Mouse (Mus musculus): Measurements from ENCODE around the gene Nudt1.
A peak's percentile ranks its signal among the peaks of the same experiment; 100 is the strongest.

Nudt1 gene

GRCm38 (mm10) chr5:140321042-140321755 is at the start of gene Nudt1, which contains the start of gene Mad1l1:
Nudt1 (plus strand) TSS chr5:140321656.
Mad1l1 (minus strand) TSS chr5:140321552.
- peak; percentile 88 for DNase-seq

DNA sequence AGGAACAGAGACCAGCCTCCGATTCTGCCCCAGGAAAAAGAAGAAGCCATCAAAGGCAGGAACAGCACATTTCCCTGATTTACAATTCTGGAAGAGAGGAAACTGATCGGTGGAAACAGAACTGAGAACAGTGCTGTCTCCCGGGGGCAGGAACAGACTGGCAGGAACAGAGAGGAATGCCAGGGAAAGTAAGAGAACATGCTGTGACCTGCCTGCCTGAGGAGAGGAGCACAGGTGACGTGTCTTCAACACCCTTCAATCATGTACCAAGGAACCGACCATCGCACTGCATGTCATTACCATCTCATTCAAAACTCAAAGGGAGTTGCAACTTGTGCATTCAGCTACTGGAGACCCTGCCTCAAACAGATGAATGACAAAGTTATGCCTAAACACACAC is 44.7 kb upstream of the Nudt1 start:
- DNase-seq = no peak

GRCm38 (mm10) chr5:140280205-140280604 is 41.3 kb upstream of the Nudt1 start:
- no peak for DNase-seq

DNA sequence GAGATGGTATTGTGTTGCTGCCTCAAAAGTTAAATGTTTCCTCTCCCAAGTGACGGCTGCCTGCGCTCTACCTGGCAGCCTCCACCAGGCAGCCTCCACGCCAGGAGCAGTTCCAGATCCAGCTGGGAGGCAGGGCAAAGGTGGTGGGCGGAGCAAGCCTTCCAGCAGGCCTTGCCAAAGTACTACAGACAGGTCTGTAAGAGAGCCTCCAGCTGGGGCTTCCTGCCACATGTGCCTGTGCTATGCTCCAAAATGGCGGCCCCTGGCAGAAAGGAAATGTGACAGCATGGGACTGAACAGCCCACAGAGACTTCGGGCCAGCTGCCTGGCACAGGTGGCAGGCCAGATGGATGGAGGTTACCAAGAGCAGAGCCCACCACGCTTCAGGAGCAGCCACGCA is 39.1 kb upstream of the Nudt1 start:
- DNase-seq = no peak

- DNase-seq = no peak
These were observed 38.6 kb upstream of the Nudt1 start for GRCm38 (mm10) chr5:140282900-140283299.

DNA sequence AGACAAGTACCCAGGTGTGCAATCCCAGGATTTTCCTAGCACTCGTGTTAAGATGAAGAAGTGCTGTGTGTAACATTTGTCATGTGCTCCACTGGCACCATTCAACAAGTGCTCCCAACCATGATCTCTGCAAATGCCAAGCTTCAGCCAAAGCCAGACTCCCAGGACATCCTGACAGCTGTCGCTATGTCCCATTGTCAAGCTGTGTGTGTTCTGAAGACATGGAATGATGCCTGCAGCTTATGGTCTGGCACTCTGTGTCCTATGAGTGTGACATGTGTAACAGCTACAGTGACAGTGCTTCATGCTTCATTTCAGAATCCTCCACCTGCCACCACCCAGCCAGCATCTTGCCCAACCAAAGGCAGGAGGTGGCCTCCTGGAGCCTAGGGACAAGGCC is 37.4 kb upstream of the Nudt1 start:
- DNase-seq = no peak

GRCm38 (mm10) chr5:140284761-140285160 is 36.7 kb upstream of the Nudt1 start:
- no peak for DNase-seq

DNA sequence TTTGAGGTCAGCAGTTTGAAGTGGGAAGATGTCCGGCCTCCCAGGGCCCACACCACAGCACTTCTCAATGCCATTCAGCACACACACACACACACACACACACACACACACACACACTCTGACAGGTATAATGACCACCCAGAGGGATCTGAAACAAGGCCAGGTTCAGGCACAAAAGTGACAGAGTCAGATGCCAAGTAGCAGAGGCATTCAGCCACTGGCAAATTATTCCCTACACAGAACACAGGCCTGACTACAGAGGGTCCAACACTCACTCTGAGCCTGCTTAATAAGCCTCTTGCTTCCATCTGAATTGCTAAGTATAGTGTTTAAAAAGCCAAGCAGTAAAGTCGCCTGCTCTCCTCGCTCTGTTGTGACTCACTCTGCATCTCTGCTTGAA is 33.2 kb upstream of the Nudt1 start:
- no peak for DNase-seq

DNA sequence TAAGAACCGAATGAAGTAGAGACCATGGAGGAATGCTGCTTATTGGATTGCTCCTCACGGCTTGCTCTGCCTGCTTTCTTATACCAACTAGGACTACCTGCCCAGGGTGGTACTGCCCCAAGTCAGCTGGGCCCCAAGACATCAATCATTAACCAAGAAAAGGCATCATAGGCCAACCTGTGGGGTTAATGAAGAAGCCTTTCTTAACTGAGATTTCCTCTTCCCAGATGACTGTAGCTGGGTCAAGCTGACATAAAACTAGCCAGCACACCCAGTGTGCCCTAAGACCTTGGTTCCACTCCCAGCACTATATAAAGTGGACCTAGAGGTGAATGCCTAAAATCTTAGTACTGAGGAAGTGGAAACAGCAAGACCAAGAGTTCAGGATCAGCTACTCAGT is 32.3 kb upstream of the Nudt1 start:
- no peak for DNase-seq

DNA sequence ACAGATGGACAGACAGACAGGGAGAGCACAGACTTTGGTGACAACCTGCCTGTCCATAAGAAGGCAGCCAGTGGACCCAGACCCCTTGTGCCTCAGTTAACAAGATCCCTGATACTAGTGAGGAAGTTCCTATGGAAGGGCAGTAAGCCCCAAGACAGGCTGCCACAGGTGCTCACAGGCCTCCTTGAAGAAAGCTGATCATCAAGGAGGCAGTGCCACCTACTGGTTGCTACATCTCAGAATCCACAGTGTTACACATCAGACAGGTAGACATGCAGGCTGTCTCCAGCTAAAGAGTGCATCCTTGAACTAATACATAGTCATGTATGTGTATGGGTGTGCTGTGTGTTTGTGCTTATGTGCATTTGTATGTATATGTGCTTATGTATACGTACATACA is 29.3 kb upstream of the Nudt1 start:
- peak; percentile 69 for DNase-seq

DNA sequence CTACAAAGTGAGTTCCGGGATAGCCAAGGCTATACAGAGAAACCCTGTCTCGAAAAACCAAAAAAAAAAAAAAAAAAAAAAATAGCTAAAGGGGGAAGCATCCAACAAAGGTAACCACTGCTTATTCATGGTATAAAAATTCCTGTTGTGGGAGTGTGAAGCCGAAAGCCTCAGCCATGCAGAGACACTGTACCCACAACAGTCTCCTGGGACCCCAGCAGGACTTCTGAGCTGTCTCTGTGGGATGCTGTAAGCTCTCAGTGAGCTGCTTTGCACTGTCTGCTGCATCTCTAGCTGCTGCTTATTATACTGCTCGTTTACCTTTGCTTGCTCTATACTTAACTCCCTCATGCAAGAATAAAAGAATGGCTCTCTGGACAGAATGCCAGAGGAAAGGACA is 23.2 kb upstream of the Nudt1 start:
- no peak for DNase-seq

DNA sequence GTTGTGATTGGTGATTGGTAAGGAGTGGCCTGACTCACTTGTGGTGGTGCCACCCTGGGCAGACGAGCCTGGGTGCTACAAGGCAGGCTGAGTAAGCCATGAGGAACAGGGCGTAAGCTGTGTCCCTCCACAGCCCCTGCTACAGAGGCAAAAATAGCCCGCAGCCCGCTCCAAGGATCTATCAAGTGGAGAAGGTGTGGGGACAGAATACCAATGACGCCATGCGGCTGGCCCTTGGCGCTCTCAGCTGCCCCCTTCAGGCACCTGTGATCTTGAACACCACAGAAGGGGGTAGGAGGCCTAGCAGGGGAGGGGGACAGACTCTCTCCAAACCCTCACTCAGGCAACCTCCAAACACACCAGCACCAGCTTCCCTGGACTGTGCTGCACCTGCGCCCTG is 15.4 kb upstream of the Nudt1 start:
- peak; percentile 25 for DNase-seq

GRCm38 (mm10) chr5:140307602-140308001 is 13.9 kb upstream of the Nudt1 start:
- no peak for DNase-seq

GRCm38 (mm10) chr5:140316716-140317115 is 4.7 kb upstream of the Nudt1 start:
- no peak for DNase-seq

GRCm38 (mm10) chr5:140321756-140322575 is 510 bp downstream of the Nudt1 start:
- no peak for DNase-seq

DNA sequence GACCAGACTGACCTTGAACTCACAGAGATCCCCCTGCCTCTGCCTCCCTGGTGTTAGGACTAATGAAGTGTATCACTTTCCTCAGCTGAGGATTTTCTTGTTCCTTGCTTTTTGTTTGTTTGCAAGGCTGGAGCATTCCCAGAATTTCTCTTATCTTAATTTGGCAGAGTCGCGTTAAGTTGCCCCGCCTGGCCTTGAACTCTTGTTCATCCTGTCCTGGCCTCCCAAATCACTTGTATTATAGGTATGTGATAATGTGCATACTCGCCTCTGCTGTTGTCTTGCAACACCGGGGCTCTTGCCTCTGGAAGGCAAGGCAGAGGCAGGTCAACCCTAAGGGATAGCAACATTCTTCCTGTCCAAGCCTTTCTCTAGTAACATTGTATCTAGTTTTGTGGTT is 2.6 kb downstream of the Nudt1 start:
- no peak for DNase-seq

GRCm38 (mm10) chr5:140331615-140332512 is 10.4 kb downstream of the Nudt1 start, which contains the start of gene Mrm2:
Mrm2 (minus strand) TSS chr5:140331898.
- DNase-seq = peak; percentile 74

DNA sequence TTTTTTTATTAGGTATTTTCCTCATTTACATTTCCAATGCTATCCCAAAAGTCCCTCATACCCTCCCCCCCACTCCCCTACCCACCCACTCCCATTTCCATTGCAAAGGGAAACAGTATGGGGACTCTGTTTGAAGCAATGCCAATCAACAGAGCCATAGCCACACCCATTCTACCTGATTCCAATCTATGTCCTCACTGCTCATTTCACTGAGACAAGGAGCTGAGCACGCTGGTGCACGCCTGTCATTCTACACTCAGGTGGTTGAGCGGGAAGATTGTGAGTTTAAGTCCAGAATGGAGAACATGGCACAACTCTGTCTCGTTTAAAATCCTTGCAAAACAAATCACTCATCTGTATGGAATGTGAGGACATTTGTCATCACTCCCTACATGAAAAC is 11.1 kb downstream of the Nudt1 start:
- DNase-seq = no peak

GRCm38 (mm10) chr5:140333631-140334030 is 12.2 kb downstream of the Nudt1 start:
- no peak for DNase-seq

DNA sequence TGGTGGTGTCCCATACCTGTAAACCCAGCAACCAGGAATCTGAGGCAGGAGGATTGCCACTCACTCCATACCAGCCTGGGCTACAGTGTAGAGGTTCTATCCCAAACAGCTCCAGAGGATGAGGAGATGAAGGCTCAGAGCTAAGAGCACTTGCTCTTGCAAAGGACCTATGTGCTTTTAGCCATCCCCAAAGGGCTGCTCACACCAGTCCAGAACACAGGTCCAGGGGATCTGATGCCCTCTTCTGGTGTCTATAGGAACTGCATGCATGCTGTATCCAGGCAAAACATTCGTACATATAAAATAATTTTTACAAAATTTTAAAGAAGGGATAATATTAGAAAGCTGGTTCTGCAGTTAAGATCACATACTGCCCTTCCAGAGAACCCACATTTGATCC is 15.2 kb downstream of the Nudt1 start:
- DNase-seq = peak; percentile 23

DNA sequence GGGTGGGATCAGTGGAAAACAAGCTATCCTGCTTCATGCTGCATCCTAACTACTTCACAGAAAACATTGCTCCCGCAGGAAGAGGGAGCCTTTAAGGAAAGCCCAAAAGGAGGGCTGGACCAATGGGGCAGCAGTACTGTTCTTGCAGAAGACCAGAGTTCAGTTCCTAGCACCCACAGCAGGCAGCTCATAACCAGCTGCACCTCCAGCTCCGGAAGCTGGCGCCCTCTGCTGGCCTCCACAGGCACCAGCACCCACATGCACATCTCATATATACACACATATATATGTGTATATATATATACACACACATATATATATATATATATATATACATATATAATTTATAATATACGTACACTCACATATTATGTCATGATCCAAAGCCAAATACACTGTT is 17.3 kb downstream of the Nudt1 start:
- no peak for DNase-seq

DNA sequence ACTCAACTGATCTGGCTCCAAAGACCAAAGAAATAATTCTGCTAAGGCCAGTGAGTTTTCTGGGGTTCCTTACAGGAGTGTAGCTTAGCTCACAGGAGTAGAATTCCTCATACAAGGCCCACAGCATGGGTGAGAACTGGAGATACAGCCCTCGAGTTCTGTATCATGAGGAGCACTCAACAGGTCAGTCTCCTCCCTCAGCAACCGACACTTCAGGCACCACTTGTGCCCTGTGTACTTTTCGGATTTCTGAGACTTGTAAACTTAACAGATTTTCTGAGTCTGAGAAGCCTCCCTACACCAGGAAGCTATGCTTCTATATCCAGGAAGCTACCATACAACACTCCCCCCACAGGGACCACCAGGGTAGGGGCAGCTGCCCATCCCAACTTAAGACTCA is 18.4 kb downstream of the Nudt1 start:
- no peak for DNase-seq

DNA sequence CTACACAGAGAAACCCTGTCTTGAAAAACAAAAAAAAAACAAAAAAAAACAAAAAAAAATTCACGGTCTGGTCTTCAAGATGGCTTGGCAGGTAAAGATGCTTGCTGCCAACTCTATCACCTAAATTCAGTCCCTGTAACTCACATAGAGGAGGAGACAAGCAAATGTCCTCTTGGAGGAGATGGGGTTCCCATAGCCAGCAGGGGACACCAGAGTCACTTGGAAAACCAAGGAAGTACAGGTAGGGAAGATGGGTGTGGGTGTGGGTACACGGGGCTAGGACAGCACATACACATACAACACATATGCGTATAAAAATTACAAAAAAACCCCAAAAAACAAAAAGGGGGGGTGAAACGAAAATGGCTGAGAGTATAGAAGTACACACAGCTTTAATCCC is 21.4 kb downstream of the Nudt1 start:
- no peak for DNase-seq

Measured in right cerebral cortex, postnatal 14 days (tissue).